Mouse (Mus musculus): ENCODE measurements around the gene Brms1. TPM values are rescaled to one million over a fixed set of nuclear protein-coding genes. Genes with fewer than 3 reads are reported as not detected.

Brms1 gene
- polyA plus RNA-seq, 1 experiment from 2014 or later: 44.1 TPM

GRCm38 (mm10) chr19:5050047-5050905 lies 9.1 kb downstream of the Brms1 start, which contains the start of gene Rin1:
Rin1 (plus strand) TSS chr19:5050481.
- Histone ChIP-seq H3K4me1 (ENCODE audit: control insufficient read depth, insufficient read depth, low read length) (peaks cover 16% of the 10 kb centered on the region), H3K27me3 (replicated peaks; ENCODE audit: control insufficient read depth, insufficient read depth, low read length) (peaks cover 9% of the 10 kb centered on the region; the same call in 1 of the 2 replicates), H3K27ac (ENCODE audit: low read length) (peak within 1 kb of the TSS; percentile 63; the same call in 1 of the 2 replicates), H3K9ac (ENCODE audit: low read depth, low read length) (peak within 1 kb of the TSS; percentile 59), H3K9me3 (ENCODE audit: control insufficient read depth, low read length) (no peaks in the 10 kb centered on the region), H3K4me2 (ENCODE audit: low read depth, low read length) (peak within 1 kb of the TSS; percentile 68), H3K4me3 (ENCODE audit: low read length) (peak within 1 kb of the TSS; percentile 47), H3K36me3 (ENCODE audit: control insufficient read depth, insufficient read depth, low read length) (no peaks in the 10 kb centered on the region; the same call in 1 of the 2 replicates)
- peak; percentile 84 for ATAC-seq
- 19% methylated on average over 14 of the region's 14 CpGs for WGBS

GRCm38 (mm10) chr19:5051031-5051430 lies 9.9 kb downstream of the Brms1 start:
- H3K36me3 ChIP-seq (ENCODE audit: control insufficient read depth, insufficient read depth, low read length): no peaks in the 10 kb centered on the region; the same call in 1 of the 2 replicates
- peak overlapping the region; percentile 59 for H3K9ac ChIP-seq (ENCODE audit: low read depth, low read length)
- peak overlapping the region; percentile 68 for H3K4me2 ChIP-seq (ENCODE audit: low read depth, low read length)
- peak; percentile 64 for ATAC-seq
- 8% methylated on average over 17 of the region's 17 CpGs for WGBS
- H3K4me3 ChIP-seq (ENCODE audit: low read length): peak overlapping the region; percentile 47
- peaks cover 16% of the 10 kb centered on the region for H3K4me1 ChIP-seq (ENCODE audit: control insufficient read depth, insufficient read depth, low read length)
- H3K27ac ChIP-seq (ENCODE audit: low read length): peak overlapping the region; percentile 63; the same call in 1 of the 2 replicates
- H3K9me3 ChIP-seq (ENCODE audit: control insufficient read depth, low read length): no peaks in the 10 kb centered on the region
- peaks cover 9% of the 10 kb centered on the region; the same call in 1 of the 2 replicates for H3K27me3 ChIP-seq (replicated peaks; ENCODE audit: control insufficient read depth, insufficient read depth, low read length)

- H3K9me3 ChIP-seq (ENCODE audit: control insufficient read depth, low read length): no peaks in the 10 kb centered on the region
- no peak overlapping the region for H3K27ac ChIP-seq (ENCODE audit: low read length)
- ATAC-seq: no peak
- H3K4me3 ChIP-seq (ENCODE audit: low read length): peak overlapping the region; percentile 47; the same call in 1 of the 2 replicates
- H3K36me3 ChIP-seq (ENCODE audit: control insufficient read depth, insufficient read depth, low read length): no peaks in the 10 kb centered on the region; the same call in 1 of the 2 replicates
- peak overlapping the region; percentile 59 for H3K9ac ChIP-seq (ENCODE audit: low read depth, low read length)
- peaks cover 9% of the 10 kb centered on the region; the same call in 1 of the 2 replicates for H3K27me3 ChIP-seq (replicated peaks; ENCODE audit: control insufficient read depth, insufficient read depth, low read length)
- H3K4me2 ChIP-seq (ENCODE audit: low read depth, low read length): peak overlapping the region; percentile 68
- WGBS: 64% methylated on average over 3 of the region's 3 CpGs
- peaks cover 18% of the 10 kb centered on the region for H3K4me1 ChIP-seq (ENCODE audit: control insufficient read depth, insufficient read depth, low read length)
Measured at GRCm38 (mm10) chr19:5051515-5051914, 10.4 kb downstream of the Brms1 start.

GRCm38 (mm10) chr19:5052166-5052822 lies 11.1 kb downstream of the Brms1 start:
- WGBS: 45% methylated on average over 25 of the region's 25 CpGs
- no peak overlapping the region for H3K27ac ChIP-seq (ENCODE audit: low read length)
- peaks cover 9% of the 10 kb centered on the region; the same call in 1 of the 2 replicates for H3K27me3 ChIP-seq (replicated peaks; ENCODE audit: control insufficient read depth, insufficient read depth, low read length)
- H3K4me3 ChIP-seq (ENCODE audit: low read length): no peak overlapping the region
- H3K9me3 ChIP-seq (ENCODE audit: control insufficient read depth, low read length): no peaks in the 10 kb centered on the region
- H3K4me2 ChIP-seq (ENCODE audit: low read depth, low read length): no peak overlapping the region
- no peak overlapping the region for H3K9ac ChIP-seq (ENCODE audit: low read depth, low read length)
- H3K4me1 ChIP-seq (ENCODE audit: control insufficient read depth, insufficient read depth, low read length): peaks cover 20% of the 10 kb centered on the region
- no peak for ATAC-seq
- H3K36me3 ChIP-seq (ENCODE audit: control insufficient read depth, insufficient read depth, low read length): no peaks in the 10 kb centered on the region; the same call in 1 of the 2 replicates

- H3K4me3 ChIP-seq (ENCODE audit: low read length): no peak overlapping the region
- H3K27ac ChIP-seq (ENCODE audit: low read length): no peak overlapping the region
- H3K4me1 ChIP-seq (ENCODE audit: control insufficient read depth, insufficient read depth, low read length): peaks cover 20% of the 10 kb centered on the region
- no peaks in the 10 kb centered on the region for H3K9me3 ChIP-seq (ENCODE audit: control insufficient read depth, low read length)
- no peaks in the 10 kb centered on the region; the same call in 1 of the 2 replicates for H3K36me3 ChIP-seq (ENCODE audit: control insufficient read depth, insufficient read depth, low read length)
- 66% methylated on average over 17 of the region's 17 CpGs for WGBS
- ATAC-seq: no peak
- no peak overlapping the region for H3K9ac ChIP-seq (ENCODE audit: low read depth, low read length)
- peaks cover 9% of the 10 kb centered on the region; the same call in 1 of the 2 replicates for H3K27me3 ChIP-seq (replicated peaks; ENCODE audit: control insufficient read depth, insufficient read depth, low read length)
- H3K4me2 ChIP-seq (ENCODE audit: low read depth, low read length): no peak overlapping the region
Measured at GRCm38 (mm10) chr19:5052853-5053252, 11.7 kb downstream of the Brms1 start.

- Histone ChIP-seq H3K4me2 (ENCODE audit: low read depth, low read length) (no peak overlapping the region), H3K27me3 (replicated peaks; ENCODE audit: control insufficient read depth, insufficient read depth, low read length) (peaks cover 9% of the 10 kb centered on the region; the same call in 1 of the 2 replicates), H3K9ac (ENCODE audit: low read depth, low read length) (no peak overlapping the region), H3K4me3 (ENCODE audit: low read length) (no peak overlapping the region), H3K36me3 (ENCODE audit: control insufficient read depth, insufficient read depth, low read length) (no peaks in the 10 kb centered on the region; the same call in 1 of the 2 replicates), H3K9me3 (ENCODE audit: control insufficient read depth, low read length) (no peaks in the 10 kb centered on the region), H3K27ac (ENCODE audit: low read length) (no peak overlapping the region), H3K4me1 (ENCODE audit: control insufficient read depth, insufficient read depth, low read length) (peaks cover 25% of the 10 kb centered on the region)
- 18% methylated on average over 9 of the region's 9 CpGs for WGBS
- ATAC-seq: no peak
Measured at GRCm38 (mm10) chr19:5053909-5054308, 12.8 kb downstream of the Brms1 start.

- WGBS: 11% methylated on average over 6 of the region's 6 CpGs
- Histone ChIP-seq H3K9ac (ENCODE audit: low read depth, low read length) (no peak overlapping the region), H3K4me3 (ENCODE audit: low read length) (no peak overlapping the region), H3K27ac (ENCODE audit: low read length) (no peak overlapping the region), H3K36me3 (ENCODE audit: control insufficient read depth, insufficient read depth, low read length) (no peaks in the 10 kb centered on the region), H3K9me3 (ENCODE audit: control insufficient read depth, low read length) (no peaks in the 10 kb centered on the region), H3K4me1 (ENCODE audit: control insufficient read depth, insufficient read depth, low read length) (peaks cover 39% of the 10 kb centered on the region), H3K4me2 (ENCODE audit: low read depth, low read length) (no peak overlapping the region), H3K27me3 (replicated peaks; ENCODE audit: control insufficient read depth, insufficient read depth, low read length) (peaks cover 9% of the 10 kb centered on the region; the same call in 1 of the 2 replicates)
- peak; percentile 10; the same call in 1 of the 2 replicates for ATAC-seq
Measured at GRCm38 (mm10) chr19:5056251-5056650, 15.1 kb downstream of the Brms1 start.

- Histone ChIP-seq H3K9me3 (ENCODE audit: control insufficient read depth, low read length) (no peaks in the 10 kb centered on the region), H3K4me2 (ENCODE audit: low read depth, low read length) (no peak overlapping the region), H3K27ac (ENCODE audit: low read length) (peak overlapping the region; percentile 3; the same call in 1 of the 2 replicates), H3K27me3 (replicated peaks; ENCODE audit: control insufficient read depth, insufficient read depth, low read length) (no peaks in the 10 kb centered on the region; the same call in 1 of the 2 replicates), H3K4me1 (ENCODE audit: control insufficient read depth, insufficient read depth, low read length) (peaks cover 34% of the 10 kb centered on the region), H3K9ac (ENCODE audit: low read depth, low read length) (0 out of 2 replicates have a peak overlapping the region, but pooled peaks have one; percentile 21), H3K36me3 (ENCODE audit: control insufficient read depth, insufficient read depth, low read length) (no peaks in the 10 kb centered on the region), H3K4me3 (ENCODE audit: low read length) (no peak overlapping the region)
- WGBS: 31% methylated on average over 16 of the region's 16 CpGs
- ATAC-seq: no peak; the same call in 1 of the 2 replicates
Measured at GRCm38 (mm10) chr19:5057876-5058775, 17.0 kb downstream of the Brms1 start.
